In the genomic region with DNA sequence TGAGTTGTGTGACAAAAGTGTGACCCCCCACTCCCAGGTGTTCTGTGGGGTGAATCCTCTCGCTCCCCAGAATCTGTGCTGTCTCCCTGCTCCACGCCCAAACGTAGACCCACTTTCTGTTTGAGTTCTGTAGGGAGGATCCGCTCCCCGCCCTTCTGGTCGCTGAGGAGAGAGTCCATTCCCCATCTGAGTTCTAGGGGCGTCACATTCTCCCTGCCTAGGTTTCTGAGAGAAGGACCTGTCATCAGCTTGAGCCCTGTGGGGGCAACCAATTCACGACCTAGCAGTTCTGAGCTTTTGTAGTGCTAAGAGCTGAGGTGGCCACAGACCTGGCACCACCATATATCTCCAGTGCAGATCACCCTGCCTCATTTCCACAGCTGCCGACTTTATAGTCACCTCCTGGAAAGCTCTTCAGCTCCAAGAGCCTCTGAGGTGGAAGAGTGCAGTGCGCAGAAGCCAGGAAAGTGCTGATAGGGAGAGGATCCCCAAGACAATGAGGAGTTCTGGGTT, we compare ENCODE assay signal across 9 mouse cellular contexts. TPM values are rescaled to one million over a fixed set of nuclear protein-coding genes. Genes with fewer than 3 reads are reported as not detected.
DNase-seq lines count a peak whose midpoint lies in the region; ATAC-seq and TF ChIP-seq lines count a peak whose summit lies in the region.
"Had no signal": no experiment of that assay in that cellular context is flagged by ENCODE, and none has a peak within 500 bp of the region (broad histone marks: within the 10 kb centered on the region; RNA-seq: fewer than 3 reads in every experiment).

No protein-coding gene starts in this region.

- peak overlapping the region; percentile 15 for H3ac ChIP-seq in C2C12 (ENCODE audit: control insufficient read depth, insufficient read length, low read depth)

- no peak overlapping the region for H3K27ac ChIP-seq in liver, embryonic 11.5 days (ENCODE audit: low read depth, low read length)
- peak overlapping the region; percentile 55 for H3K27ac ChIP-seq in stomach, embryonic 15.5 days

- ATAC-seq in erythroid progenitor cell, adult 5-6 weeks (replicated peaks; ENCODE audit: low FRiP score, poor library complexity, severe bottlenecking), result peak; percentile 60
- peak; percentile 67; the same call in 1 of the 2 replicates for ATAC-seq in liver, embryonic 11.5 days (replicated peaks; ENCODE audit: low FRiP score)
- no peak; the same call in none of the 2 replicates for ATAC-seq in stomach, embryonic 15.5 days (ENCODE audit: insufficient read depth, low FRiP score, low read depth)

- peaks cover 5% of the 10 kb centered on the region for H3K27me3 ChIP-seq in C2C12 (ENCODE audit: control insufficient read depth, insufficient read depth, insufficient read length)
- H3K27me3 ChIP-seq in liver, embryonic 11.5 days (replicated peaks; ENCODE audit: control insufficient read depth, insufficient read depth, low read length), result 0 out of 2 replicates have a peak, but pooled peaks cover 2% of the 10 kb centered on the region
- H3K27me3 ChIP-seq in stomach, embryonic 15.5 days (replicated peaks), result no peaks in the 10 kb centered on the region

- H3K4me2 ChIP-seq in liver, embryonic 11.5 days, result peak overlapping the region; percentile 85
- peak overlapping the region; percentile 95 for H3K4me2 ChIP-seq in stomach, embryonic 15.5 days

- no peak for TF ChIP-seq CTCF in C2C12 (IDR thresholded peaks at IDR 0.05; ENCODE audit: control insufficient read depth, insufficient read depth, insufficient read length)

- 5% methylated on average over 10 of the region's 10 CpGs for WGBS in liver, embryonic 11.5 days
- WGBS in stomach, embryonic 15.5 days, result 3% methylated on average over 10 of the region's 10 CpGs

- peak overlapping the region; percentile 93 for H3K9ac ChIP-seq in liver, embryonic 11.5 days (ENCODE audit: low read depth, low read length)
- H3K9ac ChIP-seq in stomach, embryonic 15.5 days, result peak overlapping the region; percentile 41; the same call in 1 of the 2 replicates

- peak overlapping the region; percentile 32 for H3K4me3 ChIP-seq in C2C12 (ENCODE audit: insufficient read depth, poor library complexity, severe bottlenecking)
- H3K4me3 ChIP-seq in liver, embryonic 11.5 days (ENCODE audit: low read depth, low read length), result peak overlapping the region; percentile 94
- peak overlapping the region; percentile 78 for H3K4me3 ChIP-seq in stomach, embryonic 15.5 days (replicated peaks)

- H3K36me3 ChIP-seq in C2C12 (ENCODE audit: control insufficient read depth, insufficient read depth), result peaks cover 15% of the 10 kb centered on the region
- H3K36me3 ChIP-seq in liver, embryonic 11.5 days (ENCODE audit: control insufficient read depth, insufficient read depth, low read length), result peaks cover 16% of the 10 kb centered on the region
- H3K36me3 ChIP-seq in stomach, embryonic 15.5 days, result peaks cover 5% of the 10 kb centered on the region

- DNase-seq in embryo, embryonic 10.5 days (ENCODE audit: low spot score), result peak; percentile 9
- DNase-seq in embryo, embryonic 9.5 days (ENCODE audit: extremely low spot score), result no peak
- DNase-seq in liver, embryonic 11.5 days (ENCODE audit: low spot score), result no peak
- DNase-seq in spleen, postnatal 10 days (ENCODE audit: low spot score in 2 of 2), result no peak
- DNase-seq in gastrocnemius, postnatal 10 days, result no peak

- peaks cover 3% of the 10 kb centered on the region; the same call in 1 of the 2 replicates for H3K4me1 ChIP-seq in liver, embryonic 11.5 days (replicated peaks; ENCODE audit: control insufficient read depth, insufficient read depth, low read length)
- H3K4me1 ChIP-seq in stomach, embryonic 15.5 days, result peaks cover 8% of the 10 kb centered on the region; the same call in 1 of the 2 replicates

- H3K9me3 ChIP-seq in liver, embryonic 11.5 days (ENCODE audit: control insufficient read depth, low read length), result no peaks in the 10 kb centered on the region
- no peaks in the 10 kb centered on the region for H3K9me3 ChIP-seq in stomach, embryonic 15.5 days

- H3K79me3 ChIP-seq in C2C12 (ENCODE audit: low read depth), result peaks cover 22% of the 10 kb centered on the region

- peaks cover 27% of the 10 kb centered on the region for H3K79me2 ChIP-seq in C2C12 (ENCODE audit: control insufficient read depth, insufficient read depth)

TF ChIP-seq in C2C12, 6 proteins besides CTCF, POLR2A, EP300 and RAD21:
- TF ChIP-seq CEBPB (IDR thresholded peaks at IDR 0.05; ENCODE audit: low read depth), result no peak
- TF ChIP-seq MYOG (IDR thresholded peaks at IDR 0.05; ENCODE audit: control insufficient read depth, extremely low read depth, insufficient read length), result no peak
- no peak for TF ChIP-seq FOSL1 (IDR thresholded peaks at IDR 0.05; ENCODE audit: insufficient read depth, low read length, poor library complexity, severe bottlenecking)
- TF ChIP-seq USF1 (IDR thresholded peaks at IDR 0.05; ENCODE audit: low read depth), result no peak
- TF ChIP-seq MYOD1 (IDR thresholded peaks at IDR 0.05; ENCODE audit: control insufficient read depth, insufficient read length, low read depth), result no peak
- no peak for TF ChIP-seq MAX (IDR thresholded peaks at IDR 0.05)

RNA-seq across cellular contexts. Expression of a gene that starts 0.5 kb away (rescaled TPM):
- 112 TPM for polyA plus RNA-seq in C2C12 (2012; fragmentation: generic; extraction: Trizol)
- 27.2 and 39.6 TPM in 2 replicates for total RNA-seq in erythroid progenitor cell, adult 5-6 weeks (2015; ENCODE audit: low replicate concordance)
- total RNA-seq in erythroid progenitor cell, adult 5-6 weeks (2017; ENCODE audit: low replicate concordance), result 25.0 and 28.8 TPM in 2 replicates
- polyA plus RNA-seq in liver, embryonic 11.5 days (2014; fragmentation: Nextera tagmentation; extraction: Ambion mirVana), result 270 and 276 TPM in 2 replicates
- 253 and 295 TPM in 2 replicates for polyA plus RNA-seq in stomach, embryonic 15.5 days (2015; fragmentation: Nextera tagmentation; extraction: Ambion mirVana)
- 100 to 1,000 TPM; 379 to 385 TPM for total RNA-seq in gastrocnemius, postnatal 10 days (2021)

RNA-seq across cellular contexts. Expression of a gene that starts 10.8 kb away (rescaled TPM):
- not detected for polyA plus RNA-seq in C2C12 (2012; fragmentation: generic; extraction: Trizol)
- total RNA-seq in erythroid progenitor cell, adult 5-6 weeks (2015; ENCODE audit: low replicate concordance), result not detected in 2 replicates
- total RNA-seq in erythroid progenitor cell, adult 5-6 weeks (2017; ENCODE audit: low replicate concordance), result not detected in 2 replicates
- not detected in 2 replicates for polyA plus RNA-seq in liver, embryonic 11.5 days (2014; fragmentation: Nextera tagmentation; extraction: Ambion mirVana)
- not detected in 2 replicates for polyA plus RNA-seq in stomach, embryonic 15.5 days (2015; fragmentation: Nextera tagmentation; extraction: Ambion mirVana)
- total RNA-seq in gastrocnemius, postnatal 10 days (2021), result not detected
- polyA plus RNA-seq: large intestine, adult 2 months had no signal

RNA-seq across cellular contexts. Expression of a gene that starts 21.8 kb away (rescaled TPM):
- not detected for polyA plus RNA-seq in C2C12 (2012; fragmentation: generic; extraction: Trizol)
- total RNA-seq in erythroid progenitor cell, adult 5-6 weeks (2015; ENCODE audit: low replicate concordance), result not detected in 2 replicates
- total RNA-seq in erythroid progenitor cell, adult 5-6 weeks (2017; ENCODE audit: low replicate concordance), result not detected in 2 replicates
- polyA plus RNA-seq in liver, embryonic 11.5 days (2014; fragmentation: Nextera tagmentation; extraction: Ambion mirVana), result not detected in 2 replicates
- not detected in 2 replicates for polyA plus RNA-seq in stomach, embryonic 15.5 days (2015; fragmentation: Nextera tagmentation; extraction: Ambion mirVana)
- total RNA-seq in gastrocnemius, postnatal 10 days (2021), result not detected
- polyA plus RNA-seq: large intestine, adult 2 months had no signal

RNA-seq across cellular contexts. Expression of a gene that starts 44.3 kb away (rescaled TPM):
- not detected for polyA plus RNA-seq in C2C12 (2012; fragmentation: generic; extraction: Trizol)
- not detected in 2 replicates for total RNA-seq in erythroid progenitor cell, adult 5-6 weeks (2015; ENCODE audit: low replicate concordance)
- not detected in 2 replicates for total RNA-seq in erythroid progenitor cell, adult 5-6 weeks (2017; ENCODE audit: low replicate concordance)
- not detected in 2 replicates for polyA plus RNA-seq in liver, embryonic 11.5 days (2014; fragmentation: Nextera tagmentation; extraction: Ambion mirVana)
- polyA plus RNA-seq in stomach, embryonic 15.5 days (2015; fragmentation: Nextera tagmentation; extraction: Ambion mirVana), result not detected in 2 replicates
- not detected for total RNA-seq in gastrocnemius, postnatal 10 days (2021)
- polyA plus RNA-seq: large intestine, adult 2 months had no signal

Comparison
In these comparisons a context has a peak if more than half of its experiments do, and no peak if none do; other contexts are left out.
1. H3K4me3 ChIP-seq: peak in every context shown above with its lines; median percentile 94 in liver, embryonic 11.5 days; 78 in stomach, embryonic 15.5 days; 32 in C2C12.